Mouse (Mus musculus) hindbrain, embryonic 14.5 days (tissue): ENCODE data around the gene Add2. TPM values are rescaled to one million over a fixed set of nuclear protein-coding genes. Genes with fewer than 3 reads are reported as not detected.

Source experiments
- polyA plus RNA-seq: library from polyadenylated mRNA; unstranded; fragments of >200 nt; fragmentation: Nextera tagmentation; extraction: Ambion mirVana; gene quantifications from 2 replicates; pipeline ENCODE4 v1.2.1, GENCODE M21; 2014

Gene Add2
- polyA plus RNA-seq, 1 experiment from 2014 or later, result 102 TPM

Other genes starting within 250 kb of the Add2 start
- not detected in 2 replicates for gene Nat8f6, start 207.7 kb upstream of the Add2 start, polyA plus RNA-seq
- not detected in 2 replicates for gene Nat8f5, start 207.7 kb upstream of the Add2 start, polyA plus RNA-seq
- 0.47 TPM in 1 of 2 replicates, not detected in the other for gene Nat8, start 196.6 kb upstream of the Add2 start, polyA plus RNA-seq
- gene Nat8f2, start 159.5 kb upstream of the Add2 start, polyA plus RNA-seq, result not detected in 2 replicates
- gene Nat8f4, start 123.8 kb upstream of the Add2 start, polyA plus RNA-seq, result 6.2 and 6.6 TPM in 2 replicates
- 43.5 and 49.2 TPM in 2 replicates for gene Tprkb, start 116.8 kb upstream of the Add2 start, polyA plus RNA-seq
- 14.6 and 17.9 TPM in 2 replicates for gene Nat8f1, start 113.0 kb upstream of the Add2 start, polyA plus RNA-seq
- gene Dusp11, start 67.0 kb upstream of the Add2 start, polyA plus RNA-seq, result 52.5 and 56.7 TPM in 2 replicates
- not detected in 2 replicates for gene Figla, start 12.5 kb upstream of the Add2 start, polyA plus RNA-seq
- gene Tgfa, start 166.5 kb downstream of the Add2 start, polyA plus RNA-seq, result 23.1 and 27.2 TPM in 2 replicates